Mouse (Mus musculus) small intestine, adult 2 months (tissue): ENCODE results near the gene Fam186b.

Experiments
- CTCF ChIP-seq: fragments of 200-500 bp; IDR thresholded peaks from 2 replicates; pipeline ENCODE4 v1.5.1; 2012; ENCODE audit warnings: low read depth, mild to moderate bottlenecking, control low read depth, inconsistent platforms, low read length, moderate library complexity, mixed read lengths; ENCODE audit not compliant: insufficient replicate concordance, insufficient read length; ENCODE audit errors: extremely low read depth
- POLR2A ChIP-seq: fragments of 200-500 bp; IDR thresholded peaks from 2 replicates; pipeline ENCODE4 v1.6.1; 2012; ENCODE audit warnings: low read depth, mild to moderate bottlenecking, control low read depth, inconsistent platforms, low read length, moderate library complexity

DNA sequence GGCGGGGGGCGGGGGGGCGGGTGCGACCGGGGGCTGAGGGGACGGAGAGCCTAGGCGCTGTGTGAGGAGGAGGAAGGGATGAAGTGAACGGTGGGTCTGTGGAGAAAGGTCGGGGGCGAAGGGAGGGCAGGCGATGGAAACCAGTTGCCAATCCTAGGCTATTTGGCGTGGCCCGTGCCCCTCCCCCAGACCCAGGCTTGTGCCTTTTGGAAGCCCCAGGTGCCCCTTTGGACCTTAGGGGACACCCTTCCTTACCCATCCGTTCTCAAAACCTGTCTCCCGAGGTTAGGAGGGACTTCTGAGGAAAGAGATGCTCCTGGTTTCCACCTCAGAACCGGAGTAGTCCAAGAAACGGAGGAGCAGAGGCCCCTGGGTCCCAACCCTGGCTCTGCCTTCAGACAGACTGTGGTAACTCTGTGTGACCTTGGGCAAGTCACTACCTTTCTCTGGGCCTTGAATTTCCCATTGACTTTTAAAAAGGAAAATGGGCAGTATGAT, at the start of gene Fam186b:
- TF ChIP-seq CTCF = no peak
- TF ChIP-seq POLR2A = no peak
